Mouse (Mus musculus): ENCODE results near the gene Nfib. TPM values are rescaled to one million over a fixed set of nuclear protein-coding genes. Genes with fewer than 3 reads are reported as not detected.

Nfib gene
- polyA plus RNA-seq, 1 experiment from 2014 or later = 32.3 TPM

DNA sequence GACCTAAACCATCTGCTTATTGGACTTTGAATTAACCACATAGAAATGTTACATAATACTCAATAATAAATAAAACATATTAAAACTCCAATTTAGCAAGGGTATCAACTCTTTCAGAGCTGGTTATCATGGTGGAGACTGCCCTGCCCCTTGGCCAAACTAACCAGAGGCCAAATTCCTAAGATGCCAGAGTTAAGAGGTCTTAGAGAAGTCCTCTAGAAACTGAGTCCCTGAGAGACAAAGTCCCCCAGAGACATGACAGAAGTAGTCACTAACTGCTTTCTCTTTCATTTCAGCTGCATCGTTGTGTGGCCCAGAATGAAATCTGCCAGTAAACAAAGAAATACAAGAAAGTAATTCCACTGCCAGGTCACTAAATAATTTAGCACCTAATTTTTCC is 221.7 kb downstream of the Nfib start:
- Histone ChIP-seq H3K4me1 (ENCODE audit: control insufficient read depth, insufficient read depth, low read length) (peaks cover 7% of the 10 kb centered on the region; the same call in 1 of the 2 replicates), H3K4me2 (ENCODE audit: low read depth, low read length) (0 out of 2 replicates have a peak overlapping the region, but pooled peaks have one; percentile 26), H3K9ac (ENCODE audit: low read depth, low read length) (no peak overlapping the region), H3K27ac (ENCODE audit: low read length) (no peak overlapping the region; the same call in 1 of the 2 replicates), H3K36me3 (ENCODE audit: control insufficient read depth, insufficient read depth, low read length) (0 out of 2 replicates have a peak, but pooled peaks cover 2% of the 10 kb centered on the region), H3K27me3 (replicated peaks; ENCODE audit: control insufficient read depth, insufficient read depth, low read length) (no peaks in the 10 kb centered on the region), H3K9me3 (ENCODE audit: control insufficient read depth, low read length) (0 out of 2 replicates have a peak, but pooled peaks cover 3% of the 10 kb centered on the region), H3K4me3 (ENCODE audit: low read length) (no peak overlapping the region)
- 33% methylated on average over 1 of the region's 1 CpGs for WGBS
- ATAC-seq = no peak

DNA sequence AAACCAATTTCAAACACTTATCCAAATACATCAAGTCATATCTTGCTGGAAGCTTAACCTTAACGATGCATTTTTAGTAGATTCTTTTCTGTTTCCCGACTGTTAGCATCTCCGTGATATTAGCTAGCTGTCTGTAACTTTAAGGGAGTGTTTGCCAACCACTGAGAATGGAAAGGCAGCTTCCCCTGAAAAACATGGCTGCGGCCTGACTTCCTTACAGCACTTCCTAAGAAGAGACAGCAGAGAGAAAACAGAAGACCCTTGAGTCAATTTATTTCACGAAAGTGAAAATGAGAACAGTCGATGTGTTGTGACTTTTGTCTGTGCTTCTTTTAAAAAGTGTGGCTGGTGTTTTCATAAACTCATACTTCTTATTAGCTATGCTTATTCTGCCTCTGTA is 222.3 kb downstream of the Nfib start:
- Histone ChIP-seq H3K4me3 (ENCODE audit: low read length) (no peak overlapping the region), H3K36me3 (ENCODE audit: control insufficient read depth, insufficient read depth, low read length) (0 out of 2 replicates have a peak, but pooled peaks cover 2% of the 10 kb centered on the region), H3K27ac (ENCODE audit: low read length) (no peak overlapping the region), H3K9ac (ENCODE audit: low read depth, low read length) (no peak overlapping the region), H3K4me1 (ENCODE audit: control insufficient read depth, insufficient read depth, low read length) (peaks cover 5% of the 10 kb centered on the region; the same call in 1 of the 2 replicates), H3K27me3 (replicated peaks; ENCODE audit: control insufficient read depth, insufficient read depth, low read length) (no peaks in the 10 kb centered on the region), H3K4me2 (ENCODE audit: low read depth, low read length) (no peak overlapping the region), H3K9me3 (ENCODE audit: control insufficient read depth, low read length) (0 out of 2 replicates have a peak, but pooled peaks cover 3% of the 10 kb centered on the region)
- ATAC-seq = no peak
- 45% methylated on average over 6 of the region's 6 CpGs for WGBS

DNA sequence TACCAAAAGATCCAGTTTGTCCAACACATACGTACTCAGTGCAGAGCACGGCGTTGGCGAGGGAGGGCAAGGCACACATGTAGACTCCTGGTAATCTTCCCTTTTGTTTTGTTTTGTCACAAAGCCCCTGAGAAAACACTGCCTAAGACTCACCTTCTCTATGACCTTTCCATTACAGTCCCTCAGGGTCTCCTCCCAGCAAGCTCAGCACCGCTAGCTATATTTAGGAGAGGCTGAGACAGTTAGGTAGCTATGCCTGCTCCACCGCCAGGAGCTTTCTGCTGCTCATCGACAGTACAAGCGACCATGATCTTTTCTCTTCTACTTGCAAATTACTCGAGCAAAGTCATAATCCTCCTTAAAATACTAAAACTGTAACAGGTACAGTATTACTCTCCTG is 224.9 kb downstream of the Nfib start:
- ATAC-seq = no peak
- peaks cover 11% of the 10 kb centered on the region for H3K4me1 ChIP-seq (ENCODE audit: control insufficient read depth, insufficient read depth, low read length)
- no peak overlapping the region for H3K4me3 ChIP-seq (ENCODE audit: low read length)
- no peaks in the 10 kb centered on the region for H3K9me3 ChIP-seq (ENCODE audit: control insufficient read depth, low read length)
- H3K9ac ChIP-seq (ENCODE audit: low read depth, low read length) = no peak overlapping the region
- H3K27me3 ChIP-seq (replicated peaks; ENCODE audit: control insufficient read depth, insufficient read depth, low read length) = no peaks in the 10 kb centered on the region
- no peak overlapping the region for H3K27ac ChIP-seq (ENCODE audit: low read length)
- H3K4me2 ChIP-seq (ENCODE audit: low read depth, low read length) = no peak overlapping the region
- WGBS = 88% methylated on average over 9 of the region's 9 CpGs
- no peaks in the 10 kb centered on the region for H3K36me3 ChIP-seq (ENCODE audit: control insufficient read depth, insufficient read depth, low read length)

DNA sequence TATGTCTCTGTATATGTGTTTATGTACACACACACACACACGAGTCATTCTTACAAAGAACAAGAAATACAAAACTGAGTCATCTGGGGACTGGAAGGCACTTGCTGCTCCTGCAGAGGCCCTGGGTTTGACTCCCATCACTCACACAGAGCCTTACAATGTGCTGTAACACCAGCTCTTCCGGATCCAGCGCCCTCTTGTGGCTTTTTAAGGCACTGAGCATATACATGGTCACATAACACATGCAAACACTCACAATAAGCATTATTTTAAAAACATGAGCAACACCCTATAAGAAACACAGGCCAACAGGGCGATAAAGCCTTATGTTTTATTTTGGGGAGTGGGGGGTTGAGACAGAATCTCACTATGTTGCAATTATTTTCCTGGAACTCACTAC is 226.2 kb downstream of the Nfib start:
- peaks cover 14% of the 10 kb centered on the region for H3K4me1 ChIP-seq (ENCODE audit: control insufficient read depth, insufficient read depth, low read length)
- H3K9ac ChIP-seq (ENCODE audit: low read depth, low read length) = no peak overlapping the region
- no peak for ATAC-seq
- no peaks in the 10 kb centered on the region for H3K36me3 ChIP-seq (ENCODE audit: control insufficient read depth, insufficient read depth, low read length)
- H3K4me2 ChIP-seq (ENCODE audit: low read depth, low read length) = no peak overlapping the region
- H3K4me3 ChIP-seq (ENCODE audit: low read length) = no peak overlapping the region
- WGBS = 65% methylated on average over 4 of the region's 4 CpGs
- H3K27ac ChIP-seq (ENCODE audit: low read length) = no peak overlapping the region
- no peaks in the 10 kb centered on the region for H3K27me3 ChIP-seq (replicated peaks; ENCODE audit: control insufficient read depth, insufficient read depth, low read length)
- H3K9me3 ChIP-seq (ENCODE audit: control insufficient read depth, low read length) = no peaks in the 10 kb centered on the region

DNA sequence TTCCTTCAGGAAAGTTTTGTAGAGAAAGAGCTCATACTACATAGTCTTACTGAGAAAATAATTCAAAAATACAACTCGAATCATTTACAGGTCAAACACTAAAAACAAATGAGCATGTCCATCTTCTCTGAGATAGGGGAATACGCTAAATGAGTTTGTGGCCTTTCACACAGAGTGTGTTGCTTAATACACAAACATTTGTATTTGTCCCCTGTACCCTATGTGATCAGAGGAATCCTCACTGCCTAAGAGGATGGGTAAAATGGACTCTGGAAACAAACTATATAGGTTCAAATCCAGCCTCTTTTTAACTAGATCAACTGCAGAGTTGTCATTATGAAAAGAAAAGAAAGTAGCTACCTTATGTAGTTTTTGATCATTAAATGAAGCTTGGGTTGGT is 227.8 kb downstream of the Nfib start:
- H3K27ac ChIP-seq (ENCODE audit: low read length) = no peak overlapping the region
- no peak for ATAC-seq
- H3K9me3 ChIP-seq (ENCODE audit: control insufficient read depth, low read length) = no peaks in the 10 kb centered on the region
- no peak overlapping the region for H3K4me2 ChIP-seq (ENCODE audit: low read depth, low read length)
- H3K4me1 ChIP-seq (ENCODE audit: control insufficient read depth, insufficient read depth, low read length) = peaks cover 17% of the 10 kb centered on the region
- WGBS = 92% methylated on average over 2 of the region's 2 CpGs
- no peaks in the 10 kb centered on the region for H3K36me3 ChIP-seq (ENCODE audit: control insufficient read depth, insufficient read depth, low read length)
- no peaks in the 10 kb centered on the region for H3K27me3 ChIP-seq (replicated peaks; ENCODE audit: control insufficient read depth, insufficient read depth, low read length)
- H3K4me3 ChIP-seq (ENCODE audit: low read length) = no peak overlapping the region
- no peak overlapping the region for H3K9ac ChIP-seq (ENCODE audit: low read depth, low read length)

DNA sequence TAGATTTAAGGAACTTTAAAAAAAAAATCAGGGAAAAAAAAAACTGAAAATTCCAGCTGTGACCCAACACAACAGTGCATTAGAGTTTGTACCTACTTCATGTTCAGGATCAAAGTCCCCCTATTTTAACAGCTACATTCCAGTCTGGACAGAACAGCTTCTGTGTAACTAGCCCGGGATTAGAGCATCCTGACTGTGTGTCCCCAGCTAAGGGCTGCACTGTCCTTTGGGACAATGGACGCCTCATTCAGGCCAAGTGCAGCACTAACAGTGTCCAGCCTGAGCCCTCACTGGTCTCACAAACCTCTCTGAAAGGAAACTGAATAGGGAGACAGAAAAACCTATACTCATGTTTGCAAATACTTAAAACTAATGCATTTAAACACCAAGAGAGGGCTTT is 229.1 kb downstream of the Nfib start:
- no peaks in the 10 kb centered on the region for H3K36me3 ChIP-seq (ENCODE audit: control insufficient read depth, insufficient read depth, low read length)
- no peak overlapping the region for H3K4me3 ChIP-seq (ENCODE audit: low read length)
- no peaks in the 10 kb centered on the region for H3K9me3 ChIP-seq (ENCODE audit: control insufficient read depth, low read length)
- WGBS = 47% methylated on average over 2 of the region's 2 CpGs
- no peak overlapping the region for H3K27ac ChIP-seq (ENCODE audit: low read length)
- H3K27me3 ChIP-seq (replicated peaks; ENCODE audit: control insufficient read depth, insufficient read depth, low read length) = no peaks in the 10 kb centered on the region
- peak; percentile 38; the same call in 1 of the 2 replicates for ATAC-seq
- H3K4me2 ChIP-seq (ENCODE audit: low read depth, low read length) = no peak overlapping the region
- no peak overlapping the region for H3K9ac ChIP-seq (ENCODE audit: low read depth, low read length)
- peaks cover 20% of the 10 kb centered on the region for H3K4me1 ChIP-seq (ENCODE audit: control insufficient read depth, insufficient read depth, low read length)

DNA sequence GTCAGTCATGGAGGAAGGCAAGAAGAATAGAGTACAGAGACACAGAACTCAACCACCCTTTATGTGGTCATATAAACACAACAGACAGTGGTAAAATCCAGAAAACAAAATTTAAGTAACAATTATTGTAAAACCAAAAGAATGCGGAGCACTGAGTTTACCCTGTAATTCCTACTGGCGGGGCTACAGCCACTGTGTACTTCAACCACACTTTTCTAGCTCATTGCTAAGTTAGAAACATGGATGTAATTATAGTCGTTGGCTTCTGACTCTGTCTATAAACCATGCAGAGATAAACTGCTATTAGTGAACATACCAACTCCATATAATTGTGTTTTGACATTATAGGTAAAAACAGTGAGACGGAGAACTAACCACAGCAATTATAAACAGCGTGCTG is 231.2 kb downstream of the Nfib start:
- no peak overlapping the region for H3K9ac ChIP-seq (ENCODE audit: low read depth, low read length)
- no peak for ATAC-seq
- no peak overlapping the region for H3K4me2 ChIP-seq (ENCODE audit: low read depth, low read length)
- peaks cover 35% of the 10 kb centered on the region for H3K4me1 ChIP-seq (ENCODE audit: control insufficient read depth, insufficient read depth, low read length)
- H3K27me3 ChIP-seq (replicated peaks; ENCODE audit: control insufficient read depth, insufficient read depth, low read length) = no peaks in the 10 kb centered on the region
- 64% methylated on average over 5 of the region's 5 CpGs for WGBS
- H3K4me3 ChIP-seq (ENCODE audit: low read length) = no peak overlapping the region
- no peaks in the 10 kb centered on the region for H3K36me3 ChIP-seq (ENCODE audit: control insufficient read depth, insufficient read depth, low read length)
- no peak overlapping the region for H3K27ac ChIP-seq (ENCODE audit: low read length)
- H3K9me3 ChIP-seq (ENCODE audit: control insufficient read depth, low read length) = no peaks in the 10 kb centered on the region

DNA sequence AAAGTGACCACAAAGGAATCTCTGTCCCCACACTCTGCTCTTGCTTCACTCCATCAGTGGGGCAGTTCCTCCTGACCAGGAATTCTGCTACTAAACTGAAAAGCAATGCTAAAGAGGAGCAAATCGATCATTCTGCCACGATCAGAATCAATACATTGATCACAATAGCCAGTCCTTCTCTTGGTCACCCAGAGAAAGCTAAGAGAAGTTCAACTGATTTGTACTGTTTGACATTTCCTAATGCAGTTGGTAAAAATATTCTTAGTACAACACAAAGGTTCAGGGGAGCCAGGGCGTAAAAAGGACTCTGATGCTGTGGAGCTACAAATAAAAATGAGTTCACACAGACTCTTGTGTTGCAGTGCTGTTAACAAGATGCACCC is 234.6 kb downstream of the Nfib start:
- ATAC-seq = no peak
- WGBS = 89% methylated on average over 3 of the region's 3 CpGs
- no peak overlapping the region for H3K27ac ChIP-seq (ENCODE audit: low read length)
- H3K4me2 ChIP-seq (ENCODE audit: low read depth, low read length) = no peak overlapping the region
- H3K9me3 ChIP-seq (ENCODE audit: control insufficient read depth, low read length) = no peaks in the 10 kb centered on the region
- no peak overlapping the region for H3K9ac ChIP-seq (ENCODE audit: low read depth, low read length)
- peaks cover 51% of the 10 kb centered on the region for H3K4me1 ChIP-seq (ENCODE audit: control insufficient read depth, insufficient read depth, low read length)
- H3K27me3 ChIP-seq (replicated peaks; ENCODE audit: control insufficient read depth, insufficient read depth, low read length) = no peaks in the 10 kb centered on the region
- no peaks in the 10 kb centered on the region for H3K36me3 ChIP-seq (ENCODE audit: control insufficient read depth, insufficient read depth, low read length)
- no peak overlapping the region for H3K4me3 ChIP-seq (ENCODE audit: low read length)

DNA sequence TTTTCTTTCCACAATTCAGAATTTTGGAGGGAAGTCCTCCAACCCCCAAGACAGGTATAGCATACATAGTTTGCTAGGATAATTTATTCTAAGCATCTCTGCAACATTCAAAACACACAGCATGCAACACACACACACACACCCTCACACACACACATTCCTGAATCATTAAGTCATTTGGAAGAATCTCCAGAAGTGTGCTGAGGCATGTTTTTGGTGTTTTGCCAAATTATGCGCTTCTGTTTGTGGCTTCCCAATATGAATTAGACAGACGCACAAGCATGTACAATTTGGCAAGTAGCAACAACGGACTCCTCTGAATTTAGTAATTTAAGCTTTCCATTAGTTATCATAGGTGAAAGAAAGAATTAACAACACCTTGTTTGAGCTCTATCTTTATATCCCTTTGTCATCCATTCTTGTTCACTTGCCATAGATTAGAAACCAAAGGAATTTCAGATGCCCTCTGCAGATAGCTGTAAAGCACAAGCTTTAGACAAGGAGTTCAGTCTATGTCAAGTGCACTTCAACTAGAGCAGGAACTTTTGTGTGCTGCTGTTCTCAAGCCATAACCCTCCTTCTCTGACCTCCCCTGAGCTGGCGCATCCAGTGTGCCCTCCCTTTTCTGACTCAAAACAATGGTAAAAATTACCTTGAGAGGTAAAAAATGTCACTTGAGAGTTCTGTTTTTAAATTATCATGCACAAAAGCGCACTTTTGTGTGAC is 235.2 kb downstream of the Nfib start:
- no peaks in the 10 kb centered on the region for H3K27me3 ChIP-seq (replicated peaks; ENCODE audit: control insufficient read depth, insufficient read depth, low read length)
- H3K4me1 ChIP-seq (ENCODE audit: control insufficient read depth, insufficient read depth, low read length) = peaks cover 51% of the 10 kb centered on the region
- no peaks in the 10 kb centered on the region for H3K9me3 ChIP-seq (ENCODE audit: control insufficient read depth, low read length)
- WGBS = 69% methylated on average over 5 of the region's 5 CpGs
- no peaks in the 10 kb centered on the region for H3K36me3 ChIP-seq (ENCODE audit: control insufficient read depth, insufficient read depth, low read length)
- no peak overlapping the region for H3K4me2 ChIP-seq (ENCODE audit: low read depth, low read length)
- no peak overlapping the region for H3K4me3 ChIP-seq (ENCODE audit: low read length)
- H3K27ac ChIP-seq (ENCODE audit: low read length) = no peak overlapping the region
- H3K9ac ChIP-seq (ENCODE audit: low read depth, low read length) = no peak overlapping the region
- ATAC-seq = no peak

DNA sequence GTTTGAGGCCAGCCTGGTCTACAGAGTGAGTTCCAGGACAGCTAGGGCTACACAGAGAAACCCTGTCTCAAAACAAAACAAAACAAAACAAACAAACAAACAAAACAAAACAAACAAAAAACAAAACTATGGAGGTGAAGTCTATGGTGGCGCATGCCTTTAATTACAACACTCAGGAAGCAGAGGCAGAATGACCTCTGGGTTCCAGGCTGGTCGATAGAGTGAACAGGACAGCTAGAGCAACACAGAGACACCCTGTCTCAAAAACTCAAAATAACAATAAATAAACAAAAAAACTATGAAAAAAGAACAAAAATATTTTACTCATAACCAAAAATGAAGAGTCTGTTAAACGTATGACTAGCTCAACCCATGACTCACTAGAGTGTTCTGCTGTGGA is 236.6 kb downstream of the Nfib start:
- Histone ChIP-seq H3K9ac (ENCODE audit: low read depth, low read length) (no peak overlapping the region), H3K36me3 (ENCODE audit: control insufficient read depth, insufficient read depth, low read length) (no peaks in the 10 kb centered on the region), H3K27ac (ENCODE audit: low read length) (no peak overlapping the region), H3K4me2 (ENCODE audit: low read depth, low read length) (no peak overlapping the region), H3K27me3 (replicated peaks; ENCODE audit: control insufficient read depth, insufficient read depth, low read length) (no peaks in the 10 kb centered on the region), H3K9me3 (ENCODE audit: control insufficient read depth, low read length) (no peaks in the 10 kb centered on the region), H3K4me3 (ENCODE audit: low read length) (no peak overlapping the region), H3K4me1 (ENCODE audit: control insufficient read depth, insufficient read depth, low read length) (peaks cover 56% of the 10 kb centered on the region)
- 82% methylated on average over 3 of the region's 3 CpGs for WGBS
- no peak for ATAC-seq
